Mouse (Mus musculus) lung, postnatal 36 days (tissue): ENCODE results near the gene Lrrc7.

Experiments used
- DNase-seq: peaks from one replicate; pipeline ENCODE4 v3.0.0; 2022; ENCODE audit warnings: mixed read lengths

Lrrc7 gene

DNA sequence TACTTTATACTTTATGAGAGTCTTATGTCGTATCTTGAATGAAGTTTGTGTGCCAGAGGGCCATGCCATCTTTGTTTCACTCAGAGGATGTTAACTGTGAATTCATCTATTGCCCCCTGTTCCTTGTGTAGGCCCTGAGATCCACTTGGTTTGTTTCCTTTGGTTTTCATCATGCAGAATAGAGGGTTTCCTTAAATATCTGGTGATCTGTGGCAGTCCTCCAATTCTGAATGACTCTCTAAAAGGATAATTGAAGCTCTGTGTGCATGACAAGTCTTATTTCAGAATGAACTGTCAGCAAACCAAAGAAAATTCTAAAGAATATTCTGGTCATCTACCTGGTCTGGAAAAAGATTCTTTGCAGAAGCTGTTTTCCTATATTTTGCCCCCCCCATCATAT lies 205.3 kb downstream of the Lrrc7 start:
- DNase-seq = no peak

DNA sequence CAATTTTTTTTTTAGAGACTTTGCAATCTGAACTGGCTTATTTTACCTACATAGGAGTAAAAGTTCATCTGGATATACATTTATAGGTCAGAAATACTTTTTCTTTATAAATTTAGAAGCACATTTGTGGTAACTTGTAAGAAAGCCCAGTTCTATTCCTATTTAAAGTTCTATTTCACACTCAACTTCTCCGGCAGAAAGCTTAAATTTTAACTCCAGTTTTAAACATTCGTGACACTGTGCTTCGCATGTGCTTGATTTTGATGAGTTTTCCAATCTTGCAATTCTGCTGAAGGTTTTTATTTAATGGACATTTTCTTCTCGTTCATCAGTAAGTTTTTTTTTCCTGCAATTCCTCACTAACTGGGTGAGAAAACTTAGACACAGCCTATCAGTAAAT lies 205.8 kb downstream of the Lrrc7 start:
- DNase-seq = no peak

DNA sequence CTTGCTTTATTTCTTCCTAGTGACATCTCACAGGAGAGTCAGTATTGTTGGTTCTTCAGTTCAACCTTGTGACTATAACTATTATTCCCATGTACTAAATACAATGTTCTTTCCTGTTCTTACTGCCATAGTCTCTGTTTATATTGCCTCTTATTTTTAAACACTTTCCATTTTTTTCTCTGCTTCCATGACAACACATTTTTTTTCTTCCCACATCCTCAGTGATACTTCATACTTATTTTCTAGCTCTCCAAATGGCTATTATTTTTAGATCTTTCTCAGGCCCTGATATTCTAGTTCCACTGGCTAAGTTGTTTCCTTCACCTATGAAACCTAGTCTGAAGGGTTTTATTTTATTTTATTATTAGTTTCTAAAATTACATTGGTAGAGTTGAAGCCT lies 221.2 kb downstream of the Lrrc7 start:
- DNase-seq = no peak

DNA sequence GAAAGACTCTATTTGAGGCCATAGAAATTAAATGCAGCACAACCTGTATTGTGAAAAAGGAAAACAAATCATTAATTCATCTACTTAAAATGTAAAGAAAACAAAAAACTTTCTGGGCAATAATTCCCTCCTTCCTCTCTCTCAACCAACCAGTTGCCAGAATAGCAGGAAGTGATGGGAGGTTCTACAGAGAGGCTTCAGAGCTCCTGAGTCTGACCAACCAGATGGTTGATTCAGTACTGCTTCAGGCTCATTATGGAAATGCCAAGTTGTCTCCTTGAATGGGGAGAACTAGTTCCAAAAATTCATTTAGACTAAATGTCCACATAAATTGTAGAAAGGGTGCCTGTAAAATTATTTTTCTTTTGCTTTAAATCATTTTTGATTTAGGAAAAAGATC lies 231.9 kb downstream of the Lrrc7 start:
- no peak for DNase-seq

DNA sequence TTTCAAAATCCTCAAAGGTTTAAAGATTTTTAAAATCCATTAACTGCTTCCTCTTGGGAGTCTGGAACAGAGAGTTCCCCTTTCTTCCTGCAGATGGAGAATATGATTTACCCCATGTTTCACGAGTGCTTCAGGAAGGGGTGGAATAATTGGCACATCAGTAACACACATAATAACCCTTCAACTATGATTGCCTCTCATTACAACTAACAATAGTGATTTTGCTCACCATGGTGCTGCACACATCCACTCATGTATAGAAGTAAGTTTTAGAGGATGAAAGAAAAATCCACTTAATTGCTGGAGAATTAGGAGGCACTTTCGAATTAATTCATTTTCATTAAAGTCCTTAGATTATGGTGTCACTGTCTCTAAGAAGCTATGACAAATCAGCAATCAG lies 251.6 kb downstream of the Lrrc7 start:
- DNase-seq = no peak

DNA sequence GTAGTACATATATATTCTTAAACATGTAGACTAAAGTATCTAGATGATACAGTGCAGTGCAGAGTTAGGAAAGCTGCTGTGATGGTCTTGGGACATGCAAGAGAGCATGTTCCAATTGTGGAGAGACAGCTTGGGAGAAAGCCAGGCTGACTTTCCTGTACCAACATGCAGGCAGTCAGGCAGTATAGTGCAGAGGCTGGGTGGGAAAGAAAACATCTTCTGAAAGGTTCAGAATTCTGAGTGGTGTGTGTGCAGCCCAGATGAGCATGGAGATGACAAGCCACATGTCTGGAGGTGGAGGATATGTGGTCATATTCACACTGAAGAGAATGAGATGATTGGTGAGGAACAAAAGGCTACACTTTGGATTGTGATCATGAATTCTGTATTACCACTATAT lies 254.6 kb downstream of the Lrrc7 start:
- no peak for DNase-seq

DNA sequence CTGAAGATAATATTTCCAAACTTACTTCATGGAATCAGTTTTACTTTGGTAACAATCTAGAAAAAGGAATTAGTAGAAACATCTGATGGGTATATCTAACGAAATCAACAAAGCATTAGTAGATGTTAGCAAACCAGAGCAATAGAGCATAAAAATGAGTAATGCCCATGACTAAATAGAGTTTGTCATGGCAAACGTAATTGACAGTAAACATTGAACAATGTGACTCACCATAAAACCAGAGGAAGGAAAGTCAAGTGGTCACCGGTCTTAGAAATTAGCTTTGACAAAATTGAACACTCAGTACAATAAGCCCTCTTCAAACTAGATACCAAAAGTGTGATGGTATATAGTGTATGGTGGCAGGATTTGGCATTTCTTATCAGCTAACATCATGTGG lies 263.3 kb downstream of the Lrrc7 start:
- no peak for DNase-seq

DNA sequence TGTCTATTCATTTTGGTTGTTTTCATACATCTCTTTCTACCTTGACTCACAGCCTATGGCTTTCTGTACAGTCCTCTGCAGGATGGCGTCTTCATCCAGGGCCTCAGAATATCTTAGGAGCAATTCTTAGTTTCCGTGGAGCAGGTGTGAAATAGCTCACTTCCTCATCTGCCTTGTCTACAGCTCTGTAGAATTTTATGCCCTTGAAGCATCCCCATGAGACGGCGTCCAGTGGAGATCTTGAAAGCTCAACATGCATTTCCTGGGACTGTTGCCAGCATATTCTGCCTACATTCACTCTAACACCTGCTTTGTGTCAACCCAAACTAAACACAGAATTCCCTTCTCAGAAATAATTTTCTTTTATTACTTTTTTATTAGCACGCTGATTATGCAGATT lies 267.0 kb downstream of the Lrrc7 start:
- no peak for DNase-seq

DNA sequence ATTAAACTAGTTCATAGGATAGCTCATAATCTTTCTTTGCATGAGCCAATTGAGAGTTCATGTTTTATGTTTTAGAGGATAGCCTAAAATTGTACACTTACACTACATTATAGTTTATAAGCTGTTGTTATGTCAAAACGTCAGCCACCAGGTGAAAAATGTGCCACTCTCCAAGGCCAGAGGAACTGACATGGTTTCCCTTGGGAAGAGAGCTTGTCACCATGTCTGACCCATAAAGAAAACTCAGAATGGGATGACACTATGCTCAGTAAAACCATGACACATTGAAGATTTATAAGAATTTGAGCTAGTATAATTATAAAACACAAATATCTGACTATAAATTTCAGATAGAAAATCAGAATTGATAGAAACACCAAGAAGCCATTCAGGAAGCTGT lies 277.6 kb downstream of the Lrrc7 start:
- DNase-seq = no peak

DNA sequence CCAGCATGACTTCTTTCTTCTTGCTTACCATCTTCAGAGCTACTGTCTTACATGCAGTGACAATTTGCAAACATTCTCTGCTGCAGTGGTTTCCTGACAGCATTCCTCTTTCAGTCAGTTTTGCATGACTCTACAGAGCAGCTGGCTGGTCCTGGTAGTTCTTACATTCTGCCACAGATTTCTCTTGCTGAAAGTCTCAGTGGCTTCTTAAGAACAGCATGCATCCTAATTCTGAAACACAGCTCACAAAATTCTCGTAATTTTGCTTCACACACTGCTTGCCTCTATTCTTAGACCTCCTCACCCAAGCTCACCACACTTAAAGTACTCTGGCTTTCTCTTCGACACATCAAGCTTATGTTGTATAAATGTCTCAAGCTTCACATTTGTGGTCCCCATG lies 283.4 kb downstream of the Lrrc7 start:
- no peak for DNase-seq

DNA sequence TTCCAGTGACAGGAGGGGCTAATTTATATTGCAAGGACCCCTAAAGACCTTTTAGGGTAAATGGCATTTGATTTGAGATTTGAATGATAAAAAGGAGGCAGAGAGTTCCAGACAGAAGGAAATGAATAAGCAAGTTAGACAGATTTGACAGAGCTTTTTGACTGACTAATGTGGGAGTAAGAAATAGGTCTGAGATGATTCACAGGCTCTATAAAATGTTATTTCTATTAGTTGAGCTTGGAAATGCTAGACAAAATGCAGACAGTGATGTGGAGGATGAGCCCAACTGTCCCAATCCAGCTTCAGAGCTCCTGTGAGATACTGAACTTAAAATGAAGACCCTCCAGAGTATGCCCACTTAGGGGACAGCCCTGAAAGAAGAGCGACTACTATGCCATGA lies 289.3 kb downstream of the Lrrc7 start:
- no peak for DNase-seq

DNA sequence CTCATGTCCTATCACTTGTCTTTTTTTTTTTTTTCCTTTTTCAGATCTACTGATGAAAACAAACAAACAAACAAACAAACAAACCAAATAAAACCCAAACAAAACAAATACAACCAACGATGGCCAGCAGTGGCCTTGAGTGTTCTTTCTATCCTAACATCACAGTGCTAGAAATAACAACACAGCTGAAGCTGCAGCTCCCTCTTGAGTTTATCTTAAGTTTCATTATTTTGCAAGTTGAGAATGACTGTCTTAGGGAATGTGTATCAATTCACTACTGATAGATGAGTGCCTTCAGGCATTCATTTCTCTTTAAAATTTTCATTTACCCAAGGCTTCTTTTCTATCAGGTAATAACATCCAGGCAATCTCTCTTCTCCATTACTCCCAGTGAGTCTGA lies 291.1 kb downstream of the Lrrc7 start:
- no peak for DNase-seq

DNA sequence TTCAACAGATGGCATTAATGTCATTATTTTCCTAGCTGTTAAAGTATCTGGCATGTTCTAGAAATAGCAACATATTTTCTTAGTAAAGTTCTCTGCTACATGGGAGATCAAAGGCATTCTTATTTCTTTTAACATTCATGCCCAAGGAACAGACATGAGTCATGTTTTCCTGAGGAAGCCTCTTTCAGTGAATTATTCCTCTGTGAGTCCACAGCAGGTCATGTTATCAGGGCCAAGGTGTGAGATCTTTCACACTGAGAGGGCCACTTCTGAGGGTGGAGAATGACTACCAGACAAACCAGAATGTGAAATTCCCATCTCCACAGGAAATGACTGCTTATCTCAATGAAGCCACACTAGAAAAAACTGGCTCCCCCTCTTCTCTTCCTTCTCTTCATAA lies 309.4 kb downstream of the Lrrc7 start:
- no peak for DNase-seq

DNA sequence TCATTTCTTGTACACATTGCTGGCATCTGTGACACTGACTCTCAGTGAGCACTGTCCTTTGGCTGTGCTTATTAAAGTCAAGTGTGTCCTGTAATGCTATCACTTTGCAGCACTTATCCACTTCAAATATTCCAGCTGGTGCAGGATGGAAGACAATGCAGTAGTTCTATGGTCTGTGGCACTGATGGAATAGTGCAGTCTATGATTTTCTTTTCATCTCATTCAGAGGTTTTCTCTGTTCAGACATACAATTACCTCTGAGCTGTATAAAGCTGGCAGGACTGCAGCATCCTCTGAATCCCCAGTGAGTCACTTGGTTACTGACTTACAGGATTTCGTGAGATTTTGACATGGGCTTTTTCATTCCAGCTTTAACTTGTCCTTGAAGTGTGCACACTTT lies 314.3 kb downstream of the Lrrc7 start:
- DNase-seq = no peak

DNA sequence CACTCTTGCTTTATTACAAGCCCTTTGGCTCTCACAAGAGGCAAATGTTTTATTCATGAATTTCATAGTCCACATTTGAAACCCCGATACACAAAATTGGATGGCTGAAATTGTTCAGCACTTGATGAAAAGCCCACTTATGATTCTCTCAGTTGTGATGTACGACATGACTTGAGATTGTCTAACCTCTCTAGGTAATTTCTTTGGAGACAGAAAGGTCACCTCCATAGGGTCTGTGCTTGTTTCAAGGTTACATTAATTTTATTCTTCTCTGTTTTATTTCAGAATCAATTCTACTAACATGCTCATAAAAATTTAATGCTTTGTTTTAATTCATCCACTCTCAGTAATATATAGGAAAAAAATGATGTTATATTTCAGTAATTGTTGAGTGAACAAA lies 351.4 kb downstream of the Lrrc7 start:
- no peak for DNase-seq

DNA sequence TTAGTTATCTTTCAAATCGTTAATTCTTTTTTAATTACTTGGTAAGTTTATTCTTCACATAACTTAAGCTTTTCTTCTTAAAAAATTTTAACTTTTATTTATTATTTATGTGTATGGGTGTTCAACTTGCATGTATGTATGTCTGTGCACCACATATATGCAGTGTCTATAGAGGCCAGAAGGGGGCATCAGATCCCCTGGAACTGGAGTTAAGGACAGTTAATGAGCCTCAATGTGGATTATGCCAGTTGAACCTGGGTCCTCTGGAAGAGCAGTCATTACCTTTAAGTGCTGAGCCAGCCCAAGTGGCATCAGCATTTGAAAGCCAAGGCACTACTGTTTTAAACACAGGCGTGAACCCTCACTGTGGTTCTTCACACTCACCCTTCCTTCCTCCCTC lies 352.0 kb downstream of the Lrrc7 start:
- peak; percentile 1 for DNase-seq

DNA sequence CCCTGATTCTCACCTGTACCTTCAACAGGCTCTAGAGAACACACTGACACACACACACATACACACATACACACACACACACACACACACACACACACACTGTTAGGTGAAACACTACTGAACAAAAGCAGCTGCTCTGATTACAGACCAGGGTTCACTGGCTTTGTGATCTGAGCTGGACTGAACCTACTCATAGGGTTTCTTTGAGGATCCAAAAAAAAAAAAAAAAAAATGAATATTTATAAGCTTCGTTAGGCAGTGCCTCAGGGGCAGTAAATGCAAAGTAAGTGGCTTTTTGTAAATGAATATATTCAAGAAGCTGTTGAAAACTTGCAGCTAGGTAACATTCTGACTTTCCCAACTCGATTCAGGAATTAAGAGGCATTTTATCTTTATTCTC lies 354.2 kb downstream of the Lrrc7 start:
- no peak for DNase-seq

DNA sequence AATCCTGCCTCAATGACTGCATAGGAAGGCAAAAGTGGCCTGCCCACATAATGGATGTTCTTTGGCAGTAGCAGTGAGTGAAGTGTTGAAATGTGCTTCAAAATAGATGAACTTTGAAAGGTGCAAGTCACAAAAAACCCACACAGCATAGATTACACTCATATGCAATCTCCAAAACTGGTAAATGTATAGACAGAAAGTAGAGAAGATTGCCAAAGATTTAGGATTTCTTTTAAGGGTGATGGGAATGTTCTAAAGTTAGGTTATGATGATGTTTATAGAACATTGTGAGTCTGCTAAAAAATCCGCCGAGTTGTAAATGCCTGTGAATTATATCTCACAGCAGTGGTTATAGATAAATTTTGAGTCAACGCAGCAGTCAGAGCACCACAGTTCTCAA lies 359.2 kb downstream of the Lrrc7 start:
- no peak for DNase-seq

DNA sequence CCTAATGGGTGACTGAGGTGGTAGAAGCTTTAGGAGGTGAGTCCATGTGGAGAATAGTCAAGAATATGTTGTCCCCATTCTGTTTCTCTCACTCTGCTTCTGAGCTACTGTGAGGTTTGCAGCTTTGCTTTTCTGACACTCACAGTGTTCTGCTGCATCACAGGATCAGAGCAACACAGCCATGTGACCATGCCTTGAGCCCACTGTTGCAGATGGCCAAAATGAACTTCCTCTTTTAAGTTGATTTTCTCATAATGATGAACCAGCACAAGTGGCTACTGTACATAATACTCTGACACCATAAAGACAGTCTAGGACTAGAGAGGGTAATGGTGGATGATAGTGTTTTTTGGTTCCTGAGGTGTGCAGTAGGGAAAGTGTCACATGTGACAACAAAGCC lies 366.6 kb downstream of the Lrrc7 start:
- no peak for DNase-seq

DNA sequence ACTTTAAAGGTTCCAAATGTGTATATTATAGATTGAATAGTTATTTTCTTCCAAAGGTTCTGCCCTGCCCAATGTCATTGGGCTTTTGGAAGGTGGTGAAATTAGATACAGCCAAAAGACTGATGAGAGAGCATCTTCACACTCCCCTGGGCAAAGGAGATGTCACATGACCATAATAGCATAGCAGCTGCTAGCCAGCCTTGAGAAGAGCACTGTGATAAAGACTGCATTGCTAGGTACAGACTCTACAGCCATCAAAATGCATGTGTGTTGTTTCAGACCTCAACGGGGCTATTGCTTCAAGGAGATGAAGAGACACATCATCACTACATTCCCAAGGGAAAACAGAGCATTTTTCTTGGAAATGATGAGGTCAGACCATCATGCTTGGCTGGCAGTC lies 368.8 kb downstream of the Lrrc7 start:
- no peak for DNase-seq

DNA sequence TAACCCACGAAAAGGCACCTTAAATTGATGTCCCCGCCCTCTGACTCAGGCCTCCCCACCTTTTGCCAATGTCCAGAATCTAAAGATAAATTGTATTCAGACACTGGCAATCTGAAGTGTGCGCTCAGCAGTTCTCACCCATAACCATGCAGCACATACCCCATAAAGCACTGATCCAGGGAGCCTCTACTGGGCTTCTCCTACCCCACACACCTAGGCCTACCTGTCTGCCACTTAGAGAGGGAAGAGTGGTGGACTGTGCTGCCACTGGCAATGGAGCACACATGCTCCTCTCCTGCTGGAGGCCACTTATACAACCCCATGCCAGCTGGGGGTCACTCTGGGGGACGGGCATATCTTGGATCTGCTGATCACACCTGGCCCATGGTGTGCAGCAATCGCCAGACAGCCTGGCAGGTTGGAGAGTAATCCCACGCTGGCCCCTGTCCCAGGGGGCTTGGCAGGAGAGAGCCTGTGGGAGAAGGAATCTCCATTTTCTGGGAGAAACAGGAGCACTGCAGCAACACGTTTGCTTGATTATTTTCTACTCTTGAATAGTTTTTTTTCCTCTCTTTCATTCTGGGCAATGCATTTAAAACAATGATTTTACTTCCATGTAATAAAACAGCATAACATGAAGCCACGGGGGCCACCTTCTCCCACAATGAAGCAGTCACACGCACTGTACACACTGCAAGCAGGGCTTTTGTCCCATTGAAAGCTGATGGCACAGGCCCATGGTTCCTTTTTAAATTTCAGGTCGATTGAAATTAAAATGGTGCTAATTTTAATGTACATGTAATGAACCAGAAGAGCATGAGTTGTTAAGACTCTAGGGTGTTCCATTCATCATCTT lies 386.9 kb downstream of the Lrrc7 start:
- DNase-seq = no peak

DNA sequence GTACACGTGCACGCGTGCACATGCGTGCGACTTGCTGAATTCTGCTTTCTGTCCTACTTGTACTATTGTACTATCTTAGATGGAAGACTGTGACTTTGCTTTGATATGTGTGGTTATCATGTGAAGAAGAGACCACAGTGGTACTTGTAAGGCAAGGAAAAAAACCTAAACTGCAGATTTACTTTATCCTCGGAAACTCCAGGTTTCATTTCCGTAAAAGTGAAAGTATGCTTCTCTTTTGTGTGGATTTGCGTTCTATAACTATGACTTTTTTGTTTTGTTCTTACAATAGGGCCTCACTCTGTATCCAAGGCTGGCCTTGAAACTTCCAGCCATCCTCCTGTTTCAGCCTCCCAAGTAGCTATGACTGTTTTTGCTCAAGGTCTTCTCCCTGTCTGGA lies 392.8 kb downstream of the Lrrc7 start:
- no peak for DNase-seq

DNA sequence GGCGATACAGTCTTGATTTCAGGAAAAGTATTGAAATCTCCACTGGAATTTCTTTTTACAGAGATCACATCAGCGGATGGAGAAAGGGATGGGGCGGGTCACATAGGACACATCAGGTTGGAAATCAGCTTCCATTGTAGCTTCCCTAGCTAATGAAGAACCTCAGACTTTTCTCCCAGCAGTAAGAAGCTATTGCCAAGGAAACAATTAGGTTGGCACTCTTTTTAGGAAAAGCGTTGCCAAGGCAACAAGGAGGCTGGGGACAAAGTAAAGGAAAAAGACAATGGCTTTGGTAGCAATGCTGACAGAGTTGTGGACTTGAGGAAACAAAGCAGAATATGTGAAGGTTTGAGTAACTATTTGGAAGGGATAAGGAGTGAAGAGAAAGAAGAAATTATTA lies 393.6 kb downstream of the Lrrc7 start:
- DNase-seq = no peak

DNA sequence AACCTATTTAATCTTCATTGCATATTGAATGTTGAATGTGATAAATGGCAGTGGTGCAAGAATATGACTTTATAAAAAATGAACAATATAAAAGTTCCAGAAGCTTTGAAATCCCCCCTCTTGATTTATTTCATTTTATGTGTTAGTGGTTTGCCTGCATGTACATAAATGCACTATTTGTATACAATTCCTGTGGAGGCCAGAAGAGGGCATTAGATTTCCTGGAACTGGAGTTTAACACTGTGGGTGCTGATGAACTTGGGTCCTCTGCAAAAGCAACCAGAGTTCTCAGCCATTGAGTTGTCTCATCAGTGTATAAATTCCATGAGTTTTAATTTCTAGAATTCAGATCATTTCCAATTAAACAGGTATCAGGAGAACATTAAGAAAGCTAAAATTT lies 397.0 kb downstream of the Lrrc7 start:
- DNase-seq = no peak

DNA sequence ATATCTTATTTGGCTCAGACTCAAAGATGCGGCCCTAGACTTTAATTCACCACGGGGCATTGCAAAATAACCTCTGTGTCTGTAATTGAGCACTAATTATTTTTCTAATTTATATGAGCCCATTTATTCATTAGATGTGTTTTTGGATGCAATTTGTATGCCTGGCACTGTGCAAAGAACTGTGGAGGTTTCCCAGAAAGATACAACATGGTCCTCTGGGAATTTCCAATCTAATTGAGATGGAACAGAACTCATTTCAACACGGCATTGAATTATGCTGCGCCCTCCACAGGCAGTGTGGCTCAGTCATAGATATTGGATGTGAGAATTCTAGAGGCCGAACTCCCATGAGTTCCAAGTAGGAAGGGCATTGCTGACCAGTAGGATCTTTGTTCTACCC lies 397.6 kb downstream of the Lrrc7 start:
- DNase-seq = no peak
